Mouse (Mus musculus): ENCODE results near the gene Tada3.
"Not testable (repeated sequence)": the region's sequence is repeated elsewhere in the genome, so short reads cannot be mapped to it uniquely, and the experiment has no call there.

The Tada3 gene

DNA sequence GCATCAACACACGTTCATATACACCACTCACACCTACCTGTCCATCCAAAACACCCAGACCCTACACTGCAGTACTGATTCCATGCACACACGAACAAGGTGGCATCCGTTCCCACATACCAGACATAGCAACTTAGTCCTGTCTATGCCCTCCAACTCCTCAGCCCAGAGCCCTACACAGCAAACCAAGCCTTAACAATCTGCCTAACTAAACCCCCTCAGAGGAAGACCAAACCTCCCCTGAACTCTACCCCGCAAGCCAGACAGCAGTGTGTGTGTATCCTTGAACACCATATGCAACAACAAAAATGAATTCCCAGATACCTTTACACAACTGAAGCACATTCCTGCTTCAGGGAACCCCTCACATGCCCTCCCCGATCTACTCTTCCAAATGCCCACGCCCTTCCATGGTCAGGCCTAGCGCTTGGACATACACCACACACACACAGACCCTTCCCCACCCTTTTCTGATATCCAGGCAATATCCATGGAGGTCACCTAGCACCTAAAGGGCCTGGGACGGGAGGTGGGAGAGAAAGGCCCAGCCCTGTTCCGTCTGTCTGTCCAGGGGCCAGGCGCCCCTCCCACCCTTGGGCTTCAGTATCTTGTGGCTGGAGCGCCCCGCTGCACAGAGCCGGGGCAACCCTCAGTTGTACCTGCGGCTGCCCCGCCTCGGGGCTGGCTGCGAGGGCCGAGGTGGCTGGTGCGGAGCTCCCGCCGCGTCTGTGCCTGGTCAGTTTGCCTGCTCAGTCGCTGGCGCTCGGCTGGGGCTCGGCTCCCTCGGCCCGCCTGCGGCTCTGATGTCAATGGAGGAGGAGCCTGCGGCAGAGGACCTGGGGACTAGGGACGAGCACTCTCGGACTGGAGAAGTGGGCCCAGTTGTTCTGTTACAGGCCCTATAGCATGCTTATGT, 34.2 kb downstream of the Tada3 start, which contains the start of gene Camk1:
Camk1 (minus strand) TSS at position 808 of the 916 bp plus-strand sequence.
- in situ Hi-C loops (cut with MboI, MseI): no loop called here

DNA sequence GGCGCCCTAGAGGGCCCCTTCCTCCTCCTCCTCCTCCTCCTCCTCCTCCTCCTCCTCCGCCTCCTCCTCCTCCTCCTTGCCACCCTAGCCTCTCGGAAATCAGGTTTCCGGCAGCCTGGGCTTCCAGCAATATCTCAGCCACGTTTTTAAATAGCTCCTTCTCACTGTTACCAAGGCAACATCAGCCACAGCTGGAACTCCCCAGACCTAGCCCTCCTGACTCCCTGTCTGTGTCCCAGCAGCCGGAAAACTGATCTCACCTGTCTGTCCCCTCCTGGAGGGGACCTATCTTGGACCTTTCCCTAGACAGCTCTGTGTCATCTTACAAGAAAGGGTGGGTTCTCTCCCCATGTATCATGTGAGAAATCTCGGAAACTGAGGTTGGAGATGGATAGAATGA, 35.4 kb downstream of the Tada3 start:
- in situ Hi-C loops (cut with MboI, MseI): no loop called here

DNA sequence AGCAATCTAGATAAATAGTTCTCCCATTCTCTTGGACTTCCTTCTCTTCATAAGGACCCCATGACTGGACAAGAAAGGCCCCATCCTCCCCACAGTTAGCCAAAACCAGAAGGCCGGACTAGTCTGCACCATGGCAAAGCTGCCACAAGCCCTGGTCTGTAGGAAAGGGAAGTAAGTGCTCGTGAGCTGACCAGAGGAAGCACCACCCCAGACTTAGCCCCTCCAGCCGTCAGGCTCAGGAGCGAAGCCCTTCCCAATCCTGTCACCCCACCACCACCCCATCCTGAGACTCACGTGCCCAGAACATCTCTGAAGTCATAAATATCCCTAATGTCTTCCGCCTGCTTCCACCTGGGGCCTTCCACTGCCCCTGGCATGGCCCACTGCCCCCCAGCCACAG, 36.1 kb downstream of the Tada3 start:
- in situ Hi-C loops (cut with MboI, MseI): no loop called here

DNA sequence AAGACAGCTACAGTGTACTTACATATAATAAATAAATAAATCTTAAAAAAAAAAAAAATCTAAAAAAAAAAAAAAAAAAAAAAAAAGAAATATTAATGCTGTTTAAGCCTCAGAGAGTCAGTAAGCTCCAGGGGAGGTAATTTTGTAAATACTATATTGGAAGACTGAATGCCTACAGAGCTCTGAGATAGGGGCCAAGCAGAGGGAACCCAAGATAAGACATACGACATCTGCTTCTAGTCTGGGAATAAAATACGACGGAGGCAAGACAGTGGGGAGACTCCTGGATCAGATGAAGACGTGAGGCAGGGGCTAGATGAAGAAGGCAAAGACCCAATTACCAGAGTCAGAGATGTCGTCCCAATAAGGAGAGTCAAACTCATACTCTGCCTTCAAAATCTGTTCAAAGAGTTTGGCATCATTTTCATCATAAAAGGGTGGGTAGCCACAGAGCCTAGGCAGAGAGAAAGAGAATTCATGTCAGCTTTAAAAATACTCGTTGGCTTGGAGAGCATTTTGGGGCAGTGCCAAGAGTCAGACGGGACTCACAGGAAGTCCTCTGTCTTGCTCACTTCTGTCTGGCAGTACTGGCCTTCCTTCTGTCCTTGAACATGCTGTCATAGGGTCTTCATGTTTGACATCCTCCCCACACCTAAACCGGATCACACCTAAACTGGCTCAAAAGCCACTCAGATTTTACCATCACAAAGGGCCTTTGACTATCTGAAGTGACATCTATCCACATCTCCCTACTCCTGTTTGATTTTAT, 40.6 kb downstream of the Tada3 start:
- in situ Hi-C loops (cut with MboI, MseI): no loop called here

DNA sequence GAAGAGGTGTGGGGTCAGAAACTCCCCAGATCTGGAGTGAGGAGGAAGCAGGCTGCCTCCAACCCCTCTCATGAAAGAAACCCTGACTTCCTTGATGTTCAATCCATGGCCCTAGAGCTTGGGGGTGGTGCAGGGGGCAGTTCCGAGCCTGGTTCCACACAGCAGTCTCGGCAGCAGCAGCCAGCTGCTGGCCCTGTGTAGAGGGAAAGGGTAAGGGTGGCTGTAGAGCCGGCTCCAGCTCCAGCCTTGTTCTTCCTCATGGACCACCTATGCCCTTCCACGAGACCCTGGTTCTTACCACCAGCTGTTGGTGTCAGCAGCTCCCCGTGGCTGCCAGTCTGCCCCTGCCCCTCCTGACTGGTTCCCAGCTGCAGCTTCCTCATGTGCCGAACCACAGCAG, 43.5 kb downstream of the Tada3 start:
- in situ Hi-C loops (cut with MboI, MseI): no loop called here

DNA sequence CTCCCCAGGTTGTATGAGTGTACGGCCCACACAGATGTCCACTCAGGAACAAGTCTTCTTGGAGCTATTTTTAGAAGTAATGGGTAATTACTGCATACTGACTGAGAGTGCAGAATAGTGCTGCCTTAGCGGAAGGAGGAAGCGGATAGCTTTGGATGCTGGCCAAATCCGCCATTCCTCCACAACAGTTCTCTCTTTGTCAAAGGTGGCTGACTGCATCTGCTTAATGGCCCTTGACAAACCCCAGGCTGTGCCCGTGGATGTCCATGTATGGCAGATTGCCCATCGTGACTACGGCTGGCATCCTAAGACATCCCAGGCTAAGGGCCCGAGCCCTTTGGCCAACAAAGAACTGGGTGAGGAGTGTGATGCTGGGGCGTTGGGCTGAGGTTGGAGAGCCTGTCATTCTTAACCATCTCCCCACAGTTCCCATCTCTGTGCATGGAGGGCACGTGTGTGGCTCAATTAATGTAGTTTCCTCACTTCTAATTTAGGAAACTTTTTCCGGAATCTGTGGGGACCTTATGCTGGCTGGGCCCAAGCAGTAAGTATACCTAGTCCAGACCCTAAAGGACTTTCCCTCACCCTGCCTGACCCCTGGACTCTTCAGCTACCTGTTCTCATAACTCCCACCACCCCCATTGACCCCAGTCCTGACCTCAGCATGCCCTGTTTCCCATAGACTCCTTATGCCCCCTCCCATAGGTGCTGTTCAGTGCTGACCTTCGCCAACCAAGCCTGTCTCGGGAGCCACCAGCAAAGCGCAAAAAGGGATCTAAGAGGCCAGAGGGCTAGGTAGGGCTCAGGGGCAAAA, 44.3 kb downstream of the Tada3 start:
- in situ Hi-C loops (cut with MboI, MseI): no loop called here

DNA sequence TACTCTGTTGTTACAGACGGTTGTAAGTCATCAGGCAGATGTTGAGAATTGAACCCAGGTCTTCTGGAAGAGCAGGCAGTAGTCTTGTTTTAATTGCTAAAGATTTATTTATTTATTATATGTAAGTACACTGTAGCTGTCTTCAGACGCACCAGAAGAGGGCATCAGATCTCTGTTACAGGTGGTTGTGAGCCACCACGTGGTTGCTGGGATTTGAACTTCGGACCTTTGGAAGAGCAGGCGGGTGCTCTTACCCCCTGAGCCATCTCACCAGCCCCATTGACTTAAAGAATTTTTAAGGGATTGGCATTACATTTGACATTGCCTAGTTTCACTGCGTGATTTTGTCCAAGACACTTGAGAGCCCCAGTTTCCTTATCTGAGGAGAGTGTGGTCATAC, 44.9 kb downstream of the Tada3 start:
- in situ Hi-C loops (cut with MboI, MseI): not testable (repeated sequence)

DNA sequence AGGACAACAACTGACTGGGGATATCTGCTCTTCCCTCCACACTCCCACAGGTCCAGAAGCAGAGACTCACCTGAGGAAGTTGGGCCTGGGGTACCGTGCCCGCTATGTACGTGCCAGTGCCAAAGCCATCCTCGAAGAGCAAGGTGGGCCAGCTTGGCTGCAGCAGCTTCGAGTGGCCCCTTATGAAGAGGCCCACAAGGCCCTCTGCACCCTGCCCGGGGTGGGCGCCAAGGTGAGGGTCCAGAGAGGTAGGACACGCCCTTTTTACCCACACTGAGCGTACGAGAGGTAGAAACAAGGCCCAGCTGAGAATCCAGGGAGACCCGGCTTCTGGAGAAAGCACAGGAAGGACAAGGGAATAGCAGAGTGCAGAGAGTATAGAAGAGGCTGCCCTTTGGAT, 46.0 kb downstream of the Tada3 start:
- in situ Hi-C loops (cut with MboI, MseI): no loop called here

DNA sequence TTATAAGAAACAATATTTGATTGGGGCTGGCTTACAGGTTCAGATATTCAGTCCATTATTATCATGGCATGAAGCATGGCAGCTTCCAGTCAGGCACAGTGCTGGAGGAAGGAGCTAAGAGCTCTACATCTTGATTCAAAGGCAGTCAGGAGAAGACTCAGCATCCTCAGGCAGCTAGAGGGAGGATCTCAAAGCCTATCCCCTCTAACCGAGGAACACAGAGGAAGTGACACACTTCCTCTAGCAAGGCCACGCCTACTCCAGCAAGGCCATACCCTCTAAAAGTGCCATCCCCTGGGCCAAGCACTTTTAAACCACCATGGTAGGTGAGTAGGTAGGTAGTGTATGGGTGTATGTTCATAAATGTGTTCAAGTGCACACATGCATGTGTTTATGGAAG, 47.1 kb downstream of the Tada3 start:
- in situ Hi-C loops (cut with MboI, MseI): no loop called here

DNA sequence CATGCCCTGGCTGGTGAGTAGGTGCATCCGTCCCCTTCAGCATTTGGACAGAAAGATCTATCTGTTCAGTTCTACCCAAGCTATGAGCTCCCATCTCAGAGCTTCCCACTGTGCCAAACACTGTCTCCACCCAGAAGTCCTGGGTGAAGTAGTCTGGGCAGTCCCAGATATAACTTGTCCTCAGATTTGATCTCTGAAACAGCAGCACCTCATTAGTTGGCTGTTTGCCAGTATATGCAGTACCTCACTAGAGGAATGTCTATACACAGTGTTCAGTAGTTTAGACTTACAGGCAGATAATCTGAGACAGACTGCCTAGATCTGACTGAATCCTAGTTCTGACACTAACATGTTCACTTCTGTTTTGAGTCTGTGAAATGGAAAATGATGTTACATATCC, 48.3 kb downstream of the Tada3 start:
- in situ Hi-C loops (cut with MboI, MseI): loop anchor here (5.0 kb wide), 1 partner anchor 48 kb away; the partner anchor contains the start of genes Arpc4 and Tada3

DNA sequence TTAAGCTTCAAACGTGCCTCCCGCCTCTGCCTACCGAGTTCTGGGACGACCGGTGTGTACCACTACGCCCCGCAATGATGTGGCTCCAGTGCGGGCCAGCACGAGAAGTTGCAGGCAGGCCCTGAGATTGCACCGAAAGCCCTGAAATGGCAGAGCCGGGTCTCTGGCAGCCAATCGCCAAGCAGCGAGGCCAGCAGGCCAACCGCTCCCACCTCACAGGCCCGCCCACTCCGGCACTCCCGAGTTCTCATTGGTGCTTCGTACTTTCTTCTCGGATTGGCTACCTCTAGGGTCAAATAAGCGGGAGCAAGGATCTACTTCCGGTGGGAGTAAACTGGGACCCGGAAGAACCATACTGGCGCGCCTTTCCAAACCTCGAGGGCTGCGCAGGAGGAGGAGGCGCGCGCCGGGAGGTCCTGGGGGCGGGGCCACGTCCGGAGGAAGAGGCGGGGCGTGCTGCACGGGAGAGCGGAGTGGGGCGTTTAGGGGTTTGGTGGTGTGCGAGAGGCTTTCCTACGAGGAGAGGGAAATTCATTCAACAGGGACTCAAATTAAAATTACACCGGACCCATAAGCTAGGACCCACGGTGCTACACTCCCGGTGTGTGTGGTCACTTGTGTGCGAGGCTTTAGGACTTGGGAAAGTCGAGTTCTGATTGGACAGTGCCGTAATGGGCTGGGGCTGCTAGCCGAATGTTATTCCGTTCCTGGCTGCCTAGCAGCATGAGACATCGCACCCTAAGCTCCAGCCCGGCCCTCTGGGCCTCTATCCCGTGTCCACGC, 51.0 kb downstream of the Tada3 start, which contains the start of gene Ogg1:
Ogg1 (plus strand) TSS at position 440 of the 783 bp plus-strand sequence.
- in situ Hi-C loops (cut with MboI, MseI): loop anchor here (5.0 kb wide), 1 partner anchor 51 kb away; the partner anchor contains the start of genes Arpc4 and Tada3
